Mouse (Mus musculus) fat pad, adult 2 months (tissue): ENCODE data around the gene Krt2.
A peak's percentile ranks its signal among the peaks of the same experiment; 100 is the strongest.

Experiments used
- DNase-seq: peaks from one replicate; pipeline ENCODE4 v3.0.0-alpha.2; 2011; ENCODE audit warnings: low read depth, low spot score; ENCODE audit errors: extremely low read depth

Gene Krt2

DNA sequence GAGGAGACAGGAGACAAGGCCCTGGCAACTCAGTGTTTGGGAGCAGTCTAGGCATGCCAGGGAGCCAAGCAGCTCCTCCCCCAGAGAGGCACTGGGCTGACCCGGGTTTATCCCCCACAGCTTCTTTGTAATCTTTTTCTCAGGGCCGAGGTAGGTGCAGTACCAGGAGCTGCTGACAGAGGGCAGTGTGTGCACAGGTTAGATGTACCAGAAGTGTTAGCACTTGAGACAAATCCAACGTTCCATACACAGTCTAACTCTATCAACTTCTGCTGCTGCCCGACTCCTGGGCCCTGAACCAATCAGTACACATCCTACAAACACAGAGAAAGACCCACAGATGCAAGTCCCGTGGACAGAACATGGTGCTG lies 45.3 kb downstream of the Krt2 start:
- DNase-seq = peak; percentile 36

DNA sequence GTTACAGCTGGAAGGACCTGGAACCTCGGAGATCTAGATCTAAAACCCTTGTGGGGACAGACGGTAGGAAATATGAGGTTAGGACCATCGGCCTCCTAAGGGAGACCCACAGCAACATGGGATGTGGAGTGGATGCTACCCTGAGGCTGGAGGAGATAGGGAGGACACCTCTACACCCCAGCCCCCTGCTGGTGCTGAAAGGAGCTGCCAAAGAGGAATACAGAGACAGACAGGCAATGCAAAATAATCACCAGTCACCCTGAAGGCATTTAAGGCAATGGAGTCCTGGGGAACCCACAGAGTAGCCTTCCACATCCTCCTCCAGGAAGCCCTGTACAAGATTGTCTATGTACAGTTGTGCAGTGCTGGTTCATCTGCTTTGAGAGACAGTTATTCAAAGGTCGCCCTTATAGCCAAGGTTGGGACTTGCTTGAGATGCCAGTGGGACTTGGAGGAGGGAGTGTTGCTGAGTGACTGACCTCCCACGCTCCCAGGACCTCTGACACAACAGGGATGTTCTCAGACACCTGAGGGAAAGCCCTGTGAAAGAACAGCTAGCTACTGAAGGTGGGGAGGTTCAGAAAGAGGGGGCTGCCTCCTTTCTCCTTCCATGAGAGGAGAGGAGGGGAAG lies 45.8 kb downstream of the Krt2 start:
- DNase-seq = peak; percentile 18

DNA sequence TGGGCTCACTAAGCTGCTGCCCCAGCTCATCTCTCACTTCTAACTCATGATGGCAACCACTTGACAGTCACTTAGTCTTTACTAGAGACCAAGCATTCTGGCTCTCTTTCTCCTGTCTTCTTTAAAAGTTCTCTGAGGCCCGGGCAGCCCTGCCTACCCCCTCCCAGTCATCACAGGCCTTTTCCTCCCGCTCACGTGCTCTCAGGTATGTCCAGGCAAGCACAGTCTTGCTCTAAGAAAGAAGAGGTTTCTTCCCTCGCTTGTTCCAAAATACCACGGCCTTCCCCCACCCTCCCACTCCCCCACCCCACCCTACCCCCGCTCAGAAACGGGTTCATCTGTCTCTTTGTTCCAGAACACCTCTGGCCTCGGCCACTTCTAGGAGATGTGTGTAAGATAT lies 47.7 kb downstream of the Krt2 start:
- DNase-seq = no peak
